Mouse (Mus musculus): Measurements from ENCODE around the gene Ampd2. TPM values are rescaled to one million over a fixed set of nuclear protein-coding genes. Genes with fewer than 3 reads are reported as not detected.
A peak's percentile ranks its signal among the peaks of the same experiment; 100 is the strongest.

Ampd2 gene
- polyA plus RNA-seq, 1 experiment from 2014 or later, result 18.2 TPM

DNA sequence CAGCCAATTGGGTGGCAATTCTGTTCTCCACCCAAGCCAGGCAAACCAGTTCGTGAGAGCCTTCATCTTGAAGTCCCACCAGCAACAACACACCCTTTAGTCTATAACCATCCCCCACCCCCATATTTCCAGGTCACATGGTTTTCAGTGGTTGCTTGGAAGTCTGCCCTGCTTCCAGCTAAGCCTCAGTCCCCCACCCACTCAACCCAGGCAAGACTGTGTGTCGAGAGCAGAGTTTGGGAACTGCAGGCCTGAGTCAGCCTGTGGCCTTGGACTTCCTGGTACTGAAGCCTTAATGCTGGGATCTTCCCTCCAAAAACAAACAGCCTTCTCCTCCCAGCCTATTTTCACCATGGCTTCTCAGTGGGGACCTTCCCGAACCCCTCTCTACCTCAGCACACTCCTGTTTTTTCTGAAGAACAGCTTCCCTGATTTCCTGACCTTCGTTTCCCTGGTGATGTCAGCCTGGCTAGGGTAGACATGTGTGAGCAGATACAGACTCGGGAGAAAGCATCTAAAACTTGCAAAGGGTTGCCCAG lies 2.5 kb upstream of the Ampd2 start:
- H3K4me3 ChIP-seq (ENCODE audit: low read depth, low read length), result no peak overlapping the region
- no peaks in the 10 kb centered on the region for H3K27me3 ChIP-seq (replicated peaks; ENCODE audit: control insufficient read depth, insufficient read depth, low read length)
- 35% methylated on average over 5 of the region's 5 CpGs for WGBS
- no peaks in the 10 kb centered on the region for H3K9me3 ChIP-seq (ENCODE audit: control insufficient read depth)
- peaks cover 10% of the 10 kb centered on the region for H3K4me1 ChIP-seq (replicated peaks; ENCODE audit: control insufficient read depth, insufficient read depth, low read length)
- no peak overlapping the region for H3K4me2 ChIP-seq (replicated peaks; ENCODE audit: low read depth)
- no peak for ATAC-seq
- H3K36me3 ChIP-seq (ENCODE audit: control insufficient read depth, insufficient read depth), result no peaks in the 10 kb centered on the region
- H3K27ac ChIP-seq (ENCODE audit: low read depth, low read length), result no peak overlapping the region
- TF ChIP-seq CTCF (IDR thresholded peaks at IDR 0.05; ENCODE audit: low read depth), result no peak
- H3K9ac ChIP-seq (ENCODE audit: low read depth, low read length), result no peak overlapping the region

DNA sequence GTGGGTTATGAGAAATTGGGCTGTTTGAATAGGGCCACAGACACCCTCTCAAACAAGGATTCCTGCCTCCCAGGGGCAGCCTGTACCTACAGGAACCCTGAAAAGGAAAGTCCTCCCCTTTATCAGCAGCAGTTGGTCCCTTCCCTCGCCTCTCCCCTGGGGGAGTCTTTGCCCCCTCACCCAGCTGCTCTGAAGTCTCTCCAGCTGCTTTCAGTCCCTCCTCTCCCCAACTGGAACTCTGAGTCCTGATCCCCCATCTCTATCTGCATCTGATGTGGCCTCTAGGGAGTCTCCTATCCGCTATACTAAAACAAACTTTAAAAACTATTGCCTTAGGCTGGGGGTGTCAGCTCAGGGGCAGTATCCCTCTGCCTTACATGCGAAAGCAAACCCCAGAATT lies 878 bp upstream of the Ampd2 start:
- Histone ChIP-seq H3K4me3 (ENCODE audit: low read depth, low read length) (no peak overlapping the region), H3K4me2 (replicated peaks; ENCODE audit: low read depth) (no peak overlapping the region), H3K36me3 (ENCODE audit: control insufficient read depth, insufficient read depth) (no peaks in the 10 kb centered on the region), H3K4me1 (replicated peaks; ENCODE audit: control insufficient read depth, insufficient read depth, low read length) (peaks cover 10% of the 10 kb centered on the region), H3K27ac (ENCODE audit: low read depth, low read length) (no peak overlapping the region), H3K9ac (ENCODE audit: low read depth, low read length) (no peak overlapping the region), H3K27me3 (replicated peaks; ENCODE audit: control insufficient read depth, insufficient read depth, low read length) (no peaks in the 10 kb centered on the region), H3K9me3 (ENCODE audit: control insufficient read depth) (no peaks in the 10 kb centered on the region)
- no peak for ATAC-seq
- TF ChIP-seq CTCF (IDR thresholded peaks at IDR 0.05; ENCODE audit: low read depth), result no peak
- 73% methylated on average over 3 of the region's 3 CpGs for WGBS

DNA sequence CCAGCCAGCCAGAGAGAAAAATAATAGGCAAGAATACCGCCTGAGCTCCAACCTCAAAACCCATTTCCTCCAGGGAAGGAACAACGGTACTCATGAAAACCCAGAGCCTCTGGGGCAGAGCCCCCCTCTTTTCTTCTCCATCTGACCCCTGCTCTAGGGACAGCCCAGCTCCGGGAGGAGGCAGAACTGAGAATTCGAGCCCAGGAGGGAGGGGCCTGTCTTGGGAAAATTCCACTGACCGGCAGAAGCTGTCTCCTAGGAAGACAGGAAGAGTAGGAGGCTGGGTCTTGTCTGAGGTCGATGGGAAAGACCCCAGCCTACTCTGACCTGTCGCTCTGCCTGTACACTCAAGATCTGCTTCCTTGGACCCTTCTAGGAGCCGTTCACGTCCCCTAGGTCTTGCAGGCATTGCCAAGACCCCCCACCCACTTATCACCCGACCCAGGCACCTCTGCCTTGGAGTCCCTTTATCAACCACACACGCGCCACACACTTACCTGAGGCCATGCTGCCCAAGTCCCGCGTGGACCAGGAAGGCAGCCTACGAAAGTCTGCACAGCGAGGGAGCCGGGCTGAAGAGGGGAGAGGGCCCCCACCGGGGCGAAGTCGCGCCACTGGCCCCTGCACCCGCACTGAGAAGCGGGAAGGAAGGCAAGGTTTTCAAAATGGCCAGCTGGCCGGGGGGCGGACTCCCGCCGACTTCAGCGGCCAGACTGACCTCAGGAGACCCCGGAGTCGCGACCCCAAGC lies 556 bp downstream of the Ampd2 start:
- peak overlapping the region; percentile 91 for H3K27ac ChIP-seq (ENCODE audit: low read depth, low read length)
- H3K27me3 ChIP-seq (replicated peaks; ENCODE audit: control insufficient read depth, insufficient read depth, low read length), result no peaks in the 10 kb centered on the region
- peak overlapping the region; percentile 97 for H3K4me2 ChIP-seq (replicated peaks; ENCODE audit: low read depth)
- peaks cover 10% of the 10 kb centered on the region for H3K4me1 ChIP-seq (replicated peaks; ENCODE audit: control insufficient read depth, insufficient read depth, low read length)
- no peaks in the 10 kb centered on the region for H3K36me3 ChIP-seq (ENCODE audit: control insufficient read depth, insufficient read depth)
- no peaks in the 10 kb centered on the region for H3K9me3 ChIP-seq (ENCODE audit: control insufficient read depth)
- peak overlapping the region; percentile 77 for H3K9ac ChIP-seq (ENCODE audit: low read depth, low read length)
- ATAC-seq, result peak; percentile 70
- under 1% methylated on average over 30 of the region's 31 CpGs for WGBS
- no peak for TF ChIP-seq CTCF (IDR thresholded peaks at IDR 0.05; ENCODE audit: low read depth)
- H3K4me3 ChIP-seq (ENCODE audit: low read depth, low read length), result peak overlapping the region; percentile 75

DNA sequence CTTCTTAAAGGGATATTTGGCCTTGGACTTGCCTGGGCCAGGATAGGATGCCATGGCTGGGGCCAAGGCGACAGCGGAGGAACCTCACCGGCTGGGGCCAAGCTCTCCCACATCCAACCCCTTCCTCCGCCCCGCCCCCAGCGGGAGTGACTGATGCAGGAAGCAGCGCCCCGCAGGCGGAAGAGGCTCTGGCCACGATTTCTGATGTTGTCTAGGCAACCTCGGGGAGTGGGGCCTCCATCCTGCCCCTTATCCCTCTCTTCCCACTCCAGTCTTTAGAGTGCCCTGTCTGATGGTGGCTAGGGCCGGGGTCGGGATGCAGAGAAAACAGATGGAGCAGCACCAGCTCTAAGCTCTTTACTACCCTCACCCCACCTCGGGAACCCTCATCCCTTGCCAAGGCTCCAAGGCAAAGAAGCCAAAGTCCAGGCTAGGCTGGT lies 1.1 kb downstream of the Ampd2 start:
- H3K4me1 ChIP-seq (replicated peaks; ENCODE audit: control insufficient read depth, insufficient read depth, low read length), result peaks cover 10% of the 10 kb centered on the region
- H3K27me3 ChIP-seq (replicated peaks; ENCODE audit: control insufficient read depth, insufficient read depth, low read length), result no peaks in the 10 kb centered on the region
- TF ChIP-seq CTCF (IDR thresholded peaks at IDR 0.05; ENCODE audit: low read depth), result peak; percentile 54
- WGBS, result under 1% methylated on average over 14 of the region's 14 CpGs
- peak overlapping the region; percentile 75 for H3K4me3 ChIP-seq (ENCODE audit: low read depth, low read length)
- ATAC-seq, result peak; percentile 80
- H3K36me3 ChIP-seq (ENCODE audit: control insufficient read depth, insufficient read depth), result peaks cover 5% of the 10 kb centered on the region; the same call in 1 of the 2 replicates
- no peaks in the 10 kb centered on the region for H3K9me3 ChIP-seq (ENCODE audit: control insufficient read depth)
- H3K27ac ChIP-seq (ENCODE audit: low read depth, low read length), result peak overlapping the region; percentile 91
- H3K9ac ChIP-seq (ENCODE audit: low read depth, low read length), result peak overlapping the region; percentile 77
- H3K4me2 ChIP-seq (replicated peaks; ENCODE audit: low read depth), result peak overlapping the region; percentile 97

DNA sequence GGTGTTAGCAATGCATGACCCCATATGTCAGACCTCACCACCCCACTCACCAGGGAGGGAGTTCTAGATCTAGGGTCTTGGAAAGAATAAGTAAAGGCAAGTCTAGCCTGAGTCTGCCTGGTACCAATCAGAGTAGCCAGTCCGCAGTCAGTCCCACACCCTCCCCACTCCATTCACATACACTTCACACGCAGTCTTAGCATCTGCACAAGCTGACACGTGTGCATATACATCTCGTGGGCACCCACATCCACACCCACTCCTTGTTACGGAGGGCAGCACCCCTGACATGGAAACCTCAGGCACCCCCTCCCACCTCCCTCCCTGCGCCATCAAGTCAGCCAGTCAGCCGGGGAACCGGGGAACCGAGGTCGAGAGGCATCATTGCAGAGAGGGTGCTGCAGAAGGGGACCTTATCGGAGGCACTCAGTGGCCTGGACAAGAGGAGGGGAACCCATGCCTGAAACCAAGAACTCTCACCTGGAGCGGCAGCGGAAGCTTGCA lies 1.6 kb downstream of the Ampd2 start:
- 11% methylated on average over 13 of the region's 13 CpGs for WGBS
- ATAC-seq, result 0 out of 2 replicates have a peak, but pooled peaks have one; percentile 1
- H3K9ac ChIP-seq (ENCODE audit: low read depth, low read length), result peak overlapping the region; percentile 77
- TF ChIP-seq CTCF (IDR thresholded peaks at IDR 0.05; ENCODE audit: low read depth), result no peak
- peaks cover 10% of the 10 kb centered on the region for H3K36me3 ChIP-seq (ENCODE audit: control insufficient read depth, insufficient read depth)
- H3K9me3 ChIP-seq (ENCODE audit: control insufficient read depth), result no peaks in the 10 kb centered on the region
- peak overlapping the region; percentile 97 for H3K4me2 ChIP-seq (replicated peaks; ENCODE audit: low read depth)
- peak overlapping the region; percentile 75 for H3K4me3 ChIP-seq (ENCODE audit: low read depth, low read length)
- no peaks in the 10 kb centered on the region for H3K27me3 ChIP-seq (replicated peaks; ENCODE audit: control insufficient read depth, insufficient read depth, low read length)
- H3K27ac ChIP-seq (ENCODE audit: low read depth, low read length), result peak overlapping the region; percentile 91
- H3K4me1 ChIP-seq (replicated peaks; ENCODE audit: control insufficient read depth, insufficient read depth, low read length), result peaks cover 10% of the 10 kb centered on the region

DNA sequence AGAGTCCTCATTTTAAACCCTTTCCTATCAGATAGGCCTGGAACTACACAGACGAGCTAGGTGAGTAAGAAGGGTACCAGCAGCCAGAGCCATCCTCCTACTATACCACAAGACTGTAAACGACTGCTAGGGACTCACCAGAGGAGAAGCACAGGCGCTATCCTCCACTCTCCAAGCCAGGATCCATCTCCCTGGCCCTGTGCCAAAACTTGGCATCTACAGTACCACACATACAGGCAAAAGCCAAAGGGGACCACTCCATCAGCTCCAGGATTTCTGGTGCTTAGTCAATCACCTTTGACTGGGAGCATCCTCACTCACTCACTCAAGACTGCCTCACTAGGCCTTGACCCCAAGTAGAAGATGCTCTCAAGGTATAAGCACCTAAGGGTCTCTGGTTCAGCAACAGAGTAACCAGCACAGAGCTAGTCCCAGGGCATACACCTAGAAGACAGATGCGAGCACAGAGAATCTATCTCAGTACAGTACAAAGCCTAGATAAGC lies 2.5 kb downstream of the Ampd2 start:
- ATAC-seq, result no peak
- no peak for TF ChIP-seq CTCF (IDR thresholded peaks at IDR 0.05; ENCODE audit: low read depth)
- peaks cover 17% of the 10 kb centered on the region for H3K36me3 ChIP-seq (ENCODE audit: control insufficient read depth, insufficient read depth)
- H3K4me1 ChIP-seq (replicated peaks; ENCODE audit: control insufficient read depth, insufficient read depth, low read length), result peaks cover 10% of the 10 kb centered on the region
- no peak overlapping the region for H3K9ac ChIP-seq (ENCODE audit: low read depth, low read length)
- H3K27ac ChIP-seq (ENCODE audit: low read depth, low read length), result no peak overlapping the region
- H3K4me2 ChIP-seq (replicated peaks; ENCODE audit: low read depth), result peak overlapping the region; percentile 97; the same call in 1 of the 2 replicates
- H3K9me3 ChIP-seq (ENCODE audit: control insufficient read depth), result no peaks in the 10 kb centered on the region
- no peaks in the 10 kb centered on the region for H3K27me3 ChIP-seq (replicated peaks; ENCODE audit: control insufficient read depth, insufficient read depth, low read length)
- WGBS, result 58% methylated on average over 4 of the region's 4 CpGs
- H3K4me3 ChIP-seq (ENCODE audit: low read depth, low read length), result no peak overlapping the region

Data from intestine, postnatal 0 days (tissue).